Mouse (Mus musculus): Measurements from ENCODE around the gene Wnt5b. TPM values are rescaled to one million over a fixed set of nuclear protein-coding genes. Genes with fewer than 3 reads are reported as not detected.
A peak's percentile ranks its signal among the peaks of the same experiment; 100 is the strongest.
"Not testable (repeated sequence)": the region's sequence is repeated elsewhere in the genome, so short reads cannot be mapped to it uniquely, and the experiment has no call there.

Gene Wnt5b
- polyA plus RNA-seq, 1 experiment from 2014 or later = 6.6 TPM

- H3K4me2 ChIP-seq (replicated peaks) = peak overlapping the region; percentile 97
- H3K9me3 ChIP-seq (ENCODE audit: control insufficient read depth, low read length); ATAC-seq (ENCODE audit: low FRiP score); H3K27me3 ChIP-seq (ENCODE audit: control insufficient read depth, insufficient read depth, low read length); H3K27ac ChIP-seq; DNase-seq (ENCODE audit: low spot score): not testable (repeated sequence)
- peak overlapping the region; percentile 94 for H3K4me3 ChIP-seq (replicated peaks; ENCODE audit: low read length)
- peaks cover 38% of the 10 kb centered on the region for H3K4me1 ChIP-seq (replicated peaks; ENCODE audit: control insufficient read depth, insufficient read depth, low read length)
- H3K9ac ChIP-seq = peak overlapping the region; percentile 94
- peaks cover 22% of the 10 kb centered on the region for H3K36me3 ChIP-seq (replicated peaks; ENCODE audit: control insufficient read depth, insufficient read depth)
- WGBS = 3% methylated on average over 10 of the region's 10 CpGs
Measured at GRCm38 (mm10) chr6:119481741-119482390, 62.3 kb downstream of the Wnt5b start.

DNA sequence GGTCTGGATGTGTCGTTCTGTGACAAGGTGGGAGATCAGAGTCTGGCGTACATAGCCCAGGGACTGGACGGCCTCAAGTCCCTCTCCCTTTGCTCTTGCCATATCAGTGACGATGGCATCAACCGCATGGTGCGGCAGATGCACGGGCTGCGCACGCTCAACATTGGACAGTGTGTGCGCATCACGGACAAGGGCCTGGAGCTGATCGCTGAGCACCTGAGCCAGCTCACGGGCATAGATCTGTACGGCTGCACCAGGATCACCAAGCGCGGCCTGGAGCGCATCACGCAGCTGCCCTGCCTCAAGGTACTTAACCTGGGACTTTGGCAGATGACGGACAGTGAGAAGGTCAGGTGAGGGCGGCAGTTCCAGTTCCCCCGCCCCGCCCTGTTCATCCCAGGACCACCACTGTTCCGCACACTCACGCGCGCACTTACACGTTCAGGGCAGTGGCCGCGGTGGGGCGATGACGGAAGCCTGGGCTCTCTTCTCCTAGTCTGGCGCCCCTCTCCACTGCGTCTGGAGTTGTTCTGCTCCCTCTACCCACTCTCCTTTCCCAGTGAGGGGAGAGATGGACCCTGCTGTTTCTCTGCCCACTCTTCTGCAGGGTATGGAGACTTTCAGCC, 63.3 kb downstream of the Wnt5b start:
- peaks cover 22% of the 10 kb centered on the region for H3K36me3 ChIP-seq (replicated peaks; ENCODE audit: control insufficient read depth, insufficient read depth)
- H3K27me3 ChIP-seq (ENCODE audit: control insufficient read depth, insufficient read depth, low read length) = no peaks in the 10 kb centered on the region
- H3K9ac ChIP-seq = peak overlapping the region; percentile 94
- H3K4me2 ChIP-seq (replicated peaks) = peak overlapping the region; percentile 97
- H3K9me3 ChIP-seq (ENCODE audit: control insufficient read depth, low read length) = no peaks in the 10 kb centered on the region
- peaks cover 33% of the 10 kb centered on the region for H3K4me1 ChIP-seq (replicated peaks; ENCODE audit: control insufficient read depth, insufficient read depth, low read length)
- ATAC-seq (ENCODE audit: low FRiP score) (peak; percentile 10; the same call in 1 of the 2 replicates), DNase-seq (ENCODE audit: low spot score) (no peak)
- peak overlapping the region; percentile 100 for H3K27ac ChIP-seq
- 1% methylated on average over 33 of the region's 33 CpGs for WGBS
- H3K4me3 ChIP-seq (replicated peaks; ENCODE audit: low read length) = peak overlapping the region; percentile 94

GRCm38 (mm10) chr6:119479876-119480705, 64.1 kb downstream of the Wnt5b start:
- DNase-seq (ENCODE audit: low spot score) (no peak), ATAC-seq (ENCODE audit: low FRiP score) (peak; percentile 10; the same call in 1 of the 2 replicates)
- Histone ChIP-seq H3K27ac (peak overlapping the region; percentile 100), H3K4me1 (replicated peaks; ENCODE audit: control insufficient read depth, insufficient read depth, low read length) (peaks cover 30% of the 10 kb centered on the region), H3K9me3 (ENCODE audit: control insufficient read depth, low read length) (no peaks in the 10 kb centered on the region), H3K4me2 (replicated peaks) (peak overlapping the region; percentile 97), H3K4me3 (replicated peaks; ENCODE audit: low read length) (peak overlapping the region; percentile 94), H3K36me3 (replicated peaks; ENCODE audit: control insufficient read depth, insufficient read depth) (peaks cover 22% of the 10 kb centered on the region), H3K27me3 (ENCODE audit: control insufficient read depth, insufficient read depth, low read length) (no peaks in the 10 kb centered on the region), H3K9ac (peak overlapping the region; percentile 94)
- under 1% methylated on average over 60 of the region's 70 CpGs for WGBS

- H3K4me2 ChIP-seq (replicated peaks) = peak within 1 kb of the TSS; percentile 97
- peaks cover 30% of the 10 kb centered on the region for H3K4me1 ChIP-seq (replicated peaks; ENCODE audit: control insufficient read depth, insufficient read depth, low read length)
- no peaks in the 10 kb centered on the region for H3K27me3 ChIP-seq (ENCODE audit: control insufficient read depth, insufficient read depth, low read length)
- peak; percentile 89 for ATAC-seq (ENCODE audit: low FRiP score)
- H3K36me3 ChIP-seq (replicated peaks; ENCODE audit: control insufficient read depth, insufficient read depth) = peaks cover 18% of the 10 kb centered on the region
- H3K9ac ChIP-seq = peak within 1 kb of the TSS; percentile 94
- peak within 1 kb of the TSS; percentile 100 for H3K27ac ChIP-seq
- no peak for DNase-seq (ENCODE audit: low spot score)
- under 1% methylated on average over 71 of the region's 101 CpGs for WGBS
- H3K9me3 ChIP-seq (ENCODE audit: control insufficient read depth, low read length) = no peaks in the 10 kb centered on the region
- H3K4me3 ChIP-seq (replicated peaks; ENCODE audit: low read length) = peak within 1 kb of the TSS; percentile 94
Measured at GRCm38 (mm10) chr6:119479343-119479875, 64.7 kb downstream of the Wnt5b start, which contains the start of gene Fbxl14. TSS of gene Fbxl14 (plus strand) at chr6:119479668.

DNA sequence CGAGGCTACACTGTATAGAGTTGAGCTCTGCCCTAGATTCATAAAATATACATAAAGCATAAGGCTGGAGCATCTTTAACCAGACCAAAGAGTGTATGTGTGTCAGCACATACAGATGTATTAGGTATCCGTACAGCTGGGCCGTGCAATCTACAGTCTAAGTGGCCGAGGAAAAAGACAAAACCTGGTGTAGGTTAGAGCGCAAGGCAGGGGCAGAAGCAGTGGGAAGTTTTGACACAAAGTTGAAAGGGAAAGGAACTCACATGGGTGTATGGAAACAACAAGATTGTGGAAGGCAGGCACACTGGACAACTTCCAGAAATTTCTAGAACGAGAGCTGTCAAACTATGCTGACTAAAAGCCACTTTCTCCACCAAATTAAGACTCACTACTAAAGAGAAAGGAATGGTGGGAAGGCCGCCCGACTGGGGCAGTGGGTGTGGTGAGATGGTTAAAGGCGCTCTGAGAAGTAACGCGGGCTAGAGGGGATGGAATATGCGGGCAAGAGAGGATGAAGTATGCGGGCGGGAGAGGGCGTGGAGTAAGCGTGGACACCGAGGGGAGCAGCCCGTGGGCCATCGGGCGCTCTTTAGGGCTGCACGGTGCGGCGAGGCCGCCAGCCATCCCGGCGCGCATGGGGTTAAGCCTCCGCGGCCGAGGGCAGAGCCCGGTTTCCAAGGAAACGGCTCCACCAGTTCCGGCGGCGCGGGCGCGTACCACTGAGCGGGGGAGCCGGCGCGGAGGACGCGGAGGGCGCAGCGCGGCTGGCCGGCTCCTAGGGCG, 65.4 kb downstream of the Wnt5b start:
- H3K36me3 ChIP-seq (replicated peaks; ENCODE audit: control insufficient read depth, insufficient read depth) = peaks cover 15% of the 10 kb centered on the region; the same call in 1 of the 2 replicates
- H3K9me3 ChIP-seq (ENCODE audit: control insufficient read depth, low read length) = no peaks in the 10 kb centered on the region
- 2% methylated on average over 44 of the region's 49 CpGs for WGBS
- peak overlapping the region; percentile 97 for H3K4me2 ChIP-seq (replicated peaks)
- no peaks in the 10 kb centered on the region for H3K27me3 ChIP-seq (ENCODE audit: control insufficient read depth, insufficient read depth, low read length)
- peak overlapping the region; percentile 100 for H3K27ac ChIP-seq
- ATAC-seq (ENCODE audit: low FRiP score) = peak; percentile 94
- H3K4me1 ChIP-seq (replicated peaks; ENCODE audit: control insufficient read depth, insufficient read depth, low read length) = peaks cover 27% of the 10 kb centered on the region
- peak; percentile 86 for DNase-seq (ENCODE audit: low spot score)
- H3K4me3 ChIP-seq (replicated peaks; ENCODE audit: low read length) = peak overlapping the region; percentile 94
- H3K9ac ChIP-seq = peak overlapping the region; percentile 94

GRCm38 (mm10) chr6:119477686-119478310, 66.3 kb downstream of the Wnt5b start:
- 64% methylated on average over 13 of the region's 13 CpGs for WGBS
- H3K9ac ChIP-seq = no peak overlapping the region
- no peaks in the 10 kb centered on the region for H3K9me3 ChIP-seq (ENCODE audit: control insufficient read depth, low read length)
- H3K27me3 ChIP-seq (ENCODE audit: control insufficient read depth, insufficient read depth, low read length) = no peaks in the 10 kb centered on the region
- peaks cover 17% of the 10 kb centered on the region for H3K4me1 ChIP-seq (replicated peaks; ENCODE audit: control insufficient read depth, insufficient read depth, low read length)
- ATAC-seq (ENCODE audit: low FRiP score) (no peak), DNase-seq (ENCODE audit: low spot score) (no peak)
- peaks cover 7% of the 10 kb centered on the region; the same call in 1 of the 2 replicates for H3K36me3 ChIP-seq (replicated peaks; ENCODE audit: control insufficient read depth, insufficient read depth)
- no peak overlapping the region for H3K27ac ChIP-seq
- 0 out of 2 replicates have a peak overlapping the region, but pooled peaks have one; percentile 97 for H3K4me2 ChIP-seq (replicated peaks)
- H3K4me3 ChIP-seq (replicated peaks; ENCODE audit: low read length) = no peak overlapping the region

GRCm38 (mm10) chr6:119475988-119476387, 68.2 kb downstream of the Wnt5b start:
- no peak for ATAC-seq (ENCODE audit: low FRiP score)
- no peak for DNase-seq (ENCODE audit: low spot score)
- Histone ChIP-seq H3K4me2 (replicated peaks) (no peak overlapping the region), H3K27me3 (ENCODE audit: control insufficient read depth, insufficient read depth, low read length) (no peaks in the 10 kb centered on the region), H3K27ac (no peak overlapping the region), H3K9ac (no peak overlapping the region), H3K36me3 (replicated peaks; ENCODE audit: control insufficient read depth, insufficient read depth) (peaks cover 4% of the 10 kb centered on the region; the same call in 1 of the 2 replicates), H3K4me3 (replicated peaks; ENCODE audit: low read length) (no peak overlapping the region), H3K4me1 (replicated peaks; ENCODE audit: control insufficient read depth, insufficient read depth, low read length) (peaks cover 9% of the 10 kb centered on the region; the same call in 1 of the 2 replicates), H3K9me3 (ENCODE audit: control insufficient read depth, low read length) (no peaks in the 10 kb centered on the region)
- 96% methylated on average over 6 of the region's 6 CpGs for WGBS

DNA sequence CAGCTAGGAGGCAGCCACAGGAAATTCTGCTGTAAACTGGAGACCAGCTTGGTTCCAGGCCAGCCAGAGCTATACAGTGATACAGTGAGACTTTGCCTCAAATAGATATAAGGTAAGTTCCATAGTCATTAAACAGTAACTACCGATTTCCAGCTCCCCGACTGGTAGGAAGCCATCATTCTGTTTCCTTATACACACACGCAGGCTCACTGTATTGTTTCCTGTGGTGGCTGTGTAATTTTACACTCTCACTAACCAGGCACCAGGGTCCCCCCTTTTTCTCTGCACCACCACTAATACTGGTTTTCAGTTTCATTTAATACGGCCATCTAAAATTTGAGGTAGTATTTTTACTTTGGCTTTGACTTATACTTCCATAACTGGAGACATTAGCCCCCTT, 70.2 kb downstream of the Wnt5b start:
- DNase-seq (ENCODE audit: low spot score) = no peak
- Histone ChIP-seq H3K4me1 (replicated peaks; ENCODE audit: control insufficient read depth, insufficient read depth, low read length) (peaks cover 9% of the 10 kb centered on the region; the same call in 1 of the 2 replicates), H3K27me3 (ENCODE audit: control insufficient read depth, insufficient read depth, low read length) (no peaks in the 10 kb centered on the region), H3K36me3 (replicated peaks; ENCODE audit: control insufficient read depth, insufficient read depth) (no peaks in the 10 kb centered on the region), H3K4me3 (replicated peaks; ENCODE audit: low read length) (no peak overlapping the region), H3K9me3 (ENCODE audit: control insufficient read depth, low read length) (no peaks in the 10 kb centered on the region), H3K9ac (no peak overlapping the region), H3K4me2 (replicated peaks) (no peak overlapping the region), H3K27ac (no peak overlapping the region)
- no peak for ATAC-seq (ENCODE audit: low FRiP score)
- WGBS = 90% methylated on average over 4 of the region's 4 CpGs

All from hindbrain, embryonic 14.5 days (tissue).